Mouse (Mus musculus): ENCODE results near the gene Larp1. TPM values are rescaled to one million over a fixed set of nuclear protein-coding genes. Genes with fewer than 3 reads are reported as not detected.

Larp1 gene
- 16.9 and 19.5 TPM in 2 replicates for polyA plus RNA-seq (2014; fragmentation: Nextera tagmentation; extraction: Ambion mirVana)

DNA sequence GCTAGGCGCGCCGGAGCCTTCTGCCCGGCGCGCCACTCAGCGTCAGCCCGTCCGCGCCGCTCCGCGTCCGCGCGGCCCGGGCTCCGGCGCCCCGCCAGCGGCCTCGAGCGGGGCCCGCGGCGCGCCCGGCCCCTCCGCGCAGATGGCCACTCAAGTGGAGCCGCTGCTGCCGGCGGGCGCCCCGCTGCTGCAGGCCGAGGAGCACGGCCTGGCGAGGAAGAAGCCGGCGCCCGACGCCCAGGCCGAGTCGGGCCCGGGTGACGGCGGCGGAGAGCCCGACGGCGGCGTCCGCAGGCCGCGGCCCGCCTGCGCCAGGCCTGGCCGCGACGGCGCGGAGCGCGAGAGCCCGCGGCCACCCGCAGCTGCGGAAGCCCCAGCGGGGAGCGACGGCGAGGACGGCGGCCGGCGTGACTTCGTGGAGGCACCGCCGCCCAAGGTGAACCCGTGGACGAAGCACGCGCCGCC, at the start of gene Larp1:
TSS of gene Larp1 (plus strand) at position 14 of the 465 bp plus-strand sequence.
- ATAC-seq (replicated peaks; ENCODE audit: insufficient number of reproducible peaks, low FRiP score, low TSS enrichment): peak; percentile 55
- Histone ChIP-seq H3K9ac (ENCODE audit: low read depth, low read length) (peak within 1 kb of the TSS; percentile 98), H3K27ac (ENCODE audit: low read depth, low read length) (peak within 1 kb of the TSS; percentile 93), H3K4me3 (ENCODE audit: low read depth, low read length) (peak within 1 kb of the TSS; percentile 99), H3K36me3 (ENCODE audit: control insufficient read depth, insufficient read depth, low read length) (no peaks in the 10 kb centered on the region), H3K9me3 (replicated peaks; ENCODE audit: control insufficient read depth, low read length) (no peaks in the 10 kb centered on the region), H3K4me1 (ENCODE audit: control insufficient read depth, insufficient read depth, low read length) (peaks cover 23% of the 10 kb centered on the region), H3K27me3 (ENCODE audit: control insufficient read depth, insufficient read depth, low read length) (no peaks in the 10 kb centered on the region), H3K4me2 (peak within 1 kb of the TSS; percentile 94)
- WGBS (ENCODE audit: insufficient replicate concordance): 0% methylated on average over 50 of the region's 84 CpGs

DNA sequence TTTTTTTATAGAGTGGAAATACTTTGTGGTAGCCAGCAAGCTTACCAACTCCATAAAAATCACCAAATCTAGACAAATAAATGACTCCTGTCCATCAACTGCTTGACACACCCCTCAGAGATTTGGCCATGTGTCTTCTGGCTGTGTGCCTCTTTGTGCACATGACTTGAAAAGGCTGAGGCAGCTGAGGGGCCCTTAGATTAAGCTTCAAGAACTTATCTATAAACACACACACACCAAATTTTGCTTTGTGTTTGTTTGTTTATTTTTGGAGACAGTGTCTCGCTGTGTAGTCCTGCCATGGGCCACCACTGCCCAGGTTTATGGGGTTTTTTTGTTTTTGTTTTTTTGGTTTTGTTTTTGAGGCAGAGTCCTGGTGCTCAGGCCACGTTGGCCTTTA, 48.9 kb upstream of the Larp1 start:
- no peak for ATAC-seq (replicated peaks; ENCODE audit: insufficient number of reproducible peaks, low FRiP score, low TSS enrichment)
- Histone ChIP-seq H3K27ac (ENCODE audit: low read depth, low read length) (peak overlapping the region; percentile 73), H3K27me3 (ENCODE audit: control insufficient read depth, insufficient read depth, low read length) (no peaks in the 10 kb centered on the region), H3K4me3 (ENCODE audit: low read depth, low read length) (no peak overlapping the region), H3K4me1 (ENCODE audit: control insufficient read depth, insufficient read depth, low read length) (peaks cover 10% of the 10 kb centered on the region; the same call in 1 of the 2 replicates), H3K4me2 (no peak overlapping the region), H3K36me3 (ENCODE audit: control insufficient read depth, insufficient read depth, low read length) (no peaks in the 10 kb centered on the region), H3K9me3 (replicated peaks; ENCODE audit: control insufficient read depth, low read length) (no peaks in the 10 kb centered on the region), H3K9ac (ENCODE audit: low read depth, low read length) (no peak overlapping the region; the same call in 1 of the 2 replicates)
- 67% methylated on average over 2 of the region's 2 CpGs for WGBS (ENCODE audit: insufficient replicate concordance)

GRCm38 (mm10) chr11:57962382-57963285, 46.2 kb upstream of the Larp1 start:
- H3K4me1 ChIP-seq (ENCODE audit: control insufficient read depth, insufficient read depth, low read length): peaks cover 8% of the 10 kb centered on the region; the same call in 1 of the 2 replicates
- H3K36me3 ChIP-seq (ENCODE audit: control insufficient read depth, insufficient read depth, low read length): no peaks in the 10 kb centered on the region
- peak overlapping the region; percentile 66 for H3K4me3 ChIP-seq (ENCODE audit: low read depth, low read length)
- peak; percentile 86 for ATAC-seq (replicated peaks; ENCODE audit: insufficient number of reproducible peaks, low FRiP score, low TSS enrichment)
- H3K27me3 ChIP-seq (ENCODE audit: control insufficient read depth, insufficient read depth, low read length): no peaks in the 10 kb centered on the region
- peak overlapping the region; percentile 66 for H3K27ac ChIP-seq (ENCODE audit: low read depth, low read length)
- no peaks in the 10 kb centered on the region for H3K9me3 ChIP-seq (replicated peaks; ENCODE audit: control insufficient read depth, low read length)
- H3K4me2 ChIP-seq: peak overlapping the region; percentile 88
- under 1% methylated on average over 40 of the region's 40 CpGs for WGBS (ENCODE audit: insufficient replicate concordance)
- peak overlapping the region; percentile 80 for H3K9ac ChIP-seq (ENCODE audit: low read depth, low read length)

DNA sequence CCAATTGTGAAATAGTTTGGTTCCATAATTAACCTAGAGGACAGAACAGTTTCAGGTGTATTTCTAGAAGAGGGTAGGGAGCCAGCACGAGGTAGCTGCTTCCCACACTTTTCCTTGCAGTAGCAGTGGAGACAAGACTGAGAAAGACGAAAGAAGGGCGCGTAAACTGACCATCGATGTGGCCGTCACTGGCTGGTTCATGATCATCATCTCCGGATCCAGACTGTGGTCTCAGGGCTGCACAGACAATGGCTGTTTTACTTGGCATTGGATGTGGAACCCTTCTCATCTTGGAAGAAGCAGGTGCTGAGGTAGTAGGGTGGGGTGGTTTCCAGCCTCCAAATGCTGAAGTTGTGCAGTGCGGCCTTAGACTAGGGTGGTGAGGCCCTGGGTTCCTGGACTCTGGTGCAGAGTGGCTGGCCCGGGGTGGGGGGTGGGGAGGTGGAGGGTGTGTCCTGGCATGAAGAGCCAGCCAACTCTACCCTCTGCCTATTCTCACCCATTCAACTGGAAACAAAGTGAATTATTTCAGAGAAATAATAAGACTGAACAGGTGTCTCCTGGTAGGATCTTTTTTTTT, 45.5 kb upstream of the Larp1 start:
- Histone ChIP-seq H3K27ac (ENCODE audit: low read depth, low read length) (no peak overlapping the region), H3K4me2 (peak overlapping the region; percentile 88), H3K36me3 (ENCODE audit: control insufficient read depth, insufficient read depth, low read length) (no peaks in the 10 kb centered on the region), H3K9me3 (replicated peaks; ENCODE audit: control insufficient read depth, low read length) (no peaks in the 10 kb centered on the region), H3K4me3 (ENCODE audit: low read depth, low read length) (peak overlapping the region; percentile 66), H3K27me3 (ENCODE audit: control insufficient read depth, insufficient read depth, low read length) (no peaks in the 10 kb centered on the region), H3K9ac (ENCODE audit: low read depth, low read length) (peak overlapping the region; percentile 80), H3K4me1 (ENCODE audit: control insufficient read depth, insufficient read depth, low read length) (peaks cover 8% of the 10 kb centered on the region; the same call in 1 of the 2 replicates)
- WGBS (ENCODE audit: insufficient replicate concordance): 26% methylated on average over 9 of the region's 9 CpGs
- no peak for ATAC-seq (replicated peaks; ENCODE audit: insufficient number of reproducible peaks, low FRiP score, low TSS enrichment)

DNA sequence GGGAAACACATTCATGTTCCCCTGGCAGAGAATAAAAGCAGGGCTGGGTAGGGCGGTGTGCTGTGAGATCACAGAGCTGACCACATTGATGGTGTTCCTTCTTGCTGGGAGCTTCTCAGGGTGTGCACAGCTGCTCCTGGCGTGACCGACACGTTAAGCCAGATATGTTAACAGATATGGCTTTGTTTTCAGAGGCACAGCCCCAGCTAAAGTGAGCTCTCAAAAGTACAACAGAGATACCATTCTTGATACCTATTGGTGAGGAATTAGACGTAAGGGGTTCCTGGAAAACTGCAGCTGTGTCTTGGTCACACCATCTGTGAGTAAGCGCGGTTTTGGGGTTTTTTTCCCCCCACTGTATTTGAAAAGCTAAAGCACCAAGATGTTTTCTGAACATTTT, 42.2 kb upstream of the Larp1 start:
- H3K9ac ChIP-seq (ENCODE audit: low read depth, low read length): no peak overlapping the region
- H3K4me3 ChIP-seq (ENCODE audit: low read depth, low read length): no peak overlapping the region
- no peaks in the 10 kb centered on the region for H3K36me3 ChIP-seq (ENCODE audit: control insufficient read depth, insufficient read depth, low read length)
- H3K27me3 ChIP-seq (ENCODE audit: control insufficient read depth, insufficient read depth, low read length): no peaks in the 10 kb centered on the region
- no peak for ATAC-seq (replicated peaks; ENCODE audit: insufficient number of reproducible peaks, low FRiP score, low TSS enrichment)
- 69% methylated on average over 7 of the region's 7 CpGs for WGBS (ENCODE audit: insufficient replicate concordance)
- no peaks in the 10 kb centered on the region for H3K9me3 ChIP-seq (replicated peaks; ENCODE audit: control insufficient read depth, low read length)
- no peak overlapping the region for H3K4me2 ChIP-seq
- H3K4me1 ChIP-seq (ENCODE audit: control insufficient read depth, insufficient read depth, low read length): peaks cover 5% of the 10 kb centered on the region; the same call in 1 of the 2 replicates
- no peak overlapping the region for H3K27ac ChIP-seq (ENCODE audit: low read depth, low read length)

DNA sequence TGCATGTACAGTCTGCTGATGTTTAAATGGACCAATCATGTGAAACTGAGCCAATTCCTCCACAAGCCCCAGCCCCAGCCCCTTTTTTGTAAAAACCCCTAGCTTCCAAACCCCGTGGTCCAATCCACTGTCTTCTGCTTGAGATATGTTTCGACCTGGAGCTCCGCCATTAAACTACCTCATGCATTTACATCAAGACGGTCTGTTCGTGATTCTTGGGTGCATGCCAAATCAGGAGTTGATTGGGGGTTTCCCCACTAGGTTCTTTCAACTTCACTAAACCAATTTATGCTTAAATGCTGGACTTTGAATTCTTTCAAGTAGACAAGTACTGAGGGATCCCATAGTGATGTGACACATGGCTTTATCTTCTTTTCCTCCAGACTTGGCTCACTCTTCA, 40.6 kb upstream of the Larp1 start:
- Histone ChIP-seq H3K9me3 (replicated peaks; ENCODE audit: control insufficient read depth, low read length) (no peaks in the 10 kb centered on the region), H3K9ac (ENCODE audit: low read depth, low read length) (no peak overlapping the region), H3K4me2 (no peak overlapping the region), H3K27me3 (ENCODE audit: control insufficient read depth, insufficient read depth, low read length) (no peaks in the 10 kb centered on the region), H3K4me1 (ENCODE audit: control insufficient read depth, insufficient read depth, low read length) (peaks cover 2% of the 10 kb centered on the region; the same call in 1 of the 2 replicates), H3K27ac (ENCODE audit: low read depth, low read length) (no peak overlapping the region), H3K4me3 (ENCODE audit: low read depth, low read length) (no peak overlapping the region), H3K36me3 (ENCODE audit: control insufficient read depth, insufficient read depth, low read length) (no peaks in the 10 kb centered on the region)
- WGBS (ENCODE audit: insufficient replicate concordance): 81% methylated on average over 5 of the region's 5 CpGs
- no peak for ATAC-seq (replicated peaks; ENCODE audit: insufficient number of reproducible peaks, low FRiP score, low TSS enrichment)

DNA sequence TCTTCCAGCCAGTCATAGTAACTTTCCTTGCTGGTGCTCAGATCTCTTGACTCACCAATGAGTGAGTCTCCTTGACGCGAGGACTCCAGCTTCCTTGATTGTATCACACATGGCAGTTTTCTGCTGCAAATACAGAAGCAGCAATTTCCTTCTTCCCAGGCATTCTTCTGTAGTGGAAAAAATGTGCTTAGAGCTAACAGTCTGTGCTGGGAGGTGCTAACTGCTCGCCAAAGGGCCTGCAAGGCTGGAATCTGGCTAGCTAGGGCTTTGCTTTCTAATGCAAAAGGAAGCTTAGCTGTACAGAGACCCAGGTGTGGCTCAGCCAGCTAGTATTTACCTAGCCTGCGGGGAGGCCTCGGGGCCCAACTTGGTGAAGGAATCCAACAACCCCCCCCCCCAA, 38.3 kb upstream of the Larp1 start:
- H3K36me3 ChIP-seq (ENCODE audit: control insufficient read depth, insufficient read depth, low read length): no peaks in the 10 kb centered on the region
- no peak overlapping the region for H3K4me2 ChIP-seq
- WGBS (ENCODE audit: insufficient replicate concordance): 26% methylated on average over 5 of the region's 5 CpGs
- H3K9me3 ChIP-seq (replicated peaks; ENCODE audit: control insufficient read depth, low read length): no peaks in the 10 kb centered on the region
- no peaks in the 10 kb centered on the region for H3K27me3 ChIP-seq (ENCODE audit: control insufficient read depth, insufficient read depth, low read length)
- ATAC-seq (replicated peaks; ENCODE audit: insufficient number of reproducible peaks, low FRiP score, low TSS enrichment): no peak
- H3K4me3 ChIP-seq (ENCODE audit: low read depth, low read length): no peak overlapping the region
- H3K4me1 ChIP-seq (ENCODE audit: control insufficient read depth, insufficient read depth, low read length): no peaks in the 10 kb centered on the region
- H3K27ac ChIP-seq (ENCODE audit: low read depth, low read length): 0 out of 2 replicates have a peak overlapping the region, but pooled peaks have one; percentile 38
- no peak overlapping the region for H3K9ac ChIP-seq (ENCODE audit: low read depth, low read length)

DNA sequence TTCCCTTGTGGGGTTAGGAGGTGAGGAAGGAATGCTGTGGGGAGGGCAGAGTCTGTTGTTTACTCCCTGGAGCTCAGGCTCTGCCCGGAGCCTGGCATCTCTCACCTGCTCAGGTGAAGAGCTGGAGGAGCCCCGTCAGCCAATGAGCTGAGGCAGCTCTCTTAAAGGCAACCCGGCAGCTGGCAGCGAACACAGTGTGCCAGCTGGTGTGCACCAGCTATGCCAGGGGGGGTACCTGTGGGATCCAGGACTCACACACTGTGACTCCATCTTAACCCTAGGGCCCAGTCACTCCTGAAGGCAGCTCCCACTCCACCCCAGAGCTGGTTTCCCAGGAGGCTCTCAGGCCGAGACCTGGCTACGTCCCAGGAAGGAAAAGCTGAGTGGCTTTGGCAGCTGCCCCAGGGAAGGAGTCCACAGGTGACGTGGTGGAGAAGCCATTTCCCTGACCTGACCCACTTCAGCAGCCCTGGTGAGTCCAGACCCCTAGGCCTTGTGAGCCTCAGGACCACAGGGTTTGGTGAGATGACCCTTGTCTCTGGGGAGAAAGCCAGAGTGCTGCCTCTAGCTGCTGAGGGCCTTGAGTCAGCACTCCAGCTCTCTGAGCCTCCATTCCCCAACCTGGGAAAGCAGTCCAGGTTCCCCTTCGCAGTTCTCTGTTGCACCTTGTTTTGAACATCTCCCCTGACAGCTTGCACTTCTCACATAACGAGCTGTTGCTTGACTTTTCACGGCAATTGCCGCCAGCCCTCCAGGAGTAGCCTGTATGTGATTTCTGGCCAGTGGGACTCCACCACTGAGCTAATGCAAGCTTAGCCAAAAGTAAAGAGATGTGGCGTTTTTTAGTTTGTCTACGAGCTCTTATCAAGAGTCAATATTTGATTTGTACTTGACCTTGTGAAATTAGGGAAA, 35.6 kb upstream of the Larp1 start:
- no peak for ATAC-seq (replicated peaks; ENCODE audit: insufficient number of reproducible peaks, low FRiP score, low TSS enrichment)
- Histone ChIP-seq H3K4me1 (ENCODE audit: control insufficient read depth, insufficient read depth, low read length) (no peaks in the 10 kb centered on the region), H3K9ac (ENCODE audit: low read depth, low read length) (no peak overlapping the region), H3K4me3 (ENCODE audit: low read depth, low read length) (no peak overlapping the region), H3K27me3 (ENCODE audit: control insufficient read depth, insufficient read depth, low read length) (no peaks in the 10 kb centered on the region), H3K9me3 (replicated peaks; ENCODE audit: control insufficient read depth, low read length) (no peaks in the 10 kb centered on the region), H3K4me2 (no peak overlapping the region), H3K36me3 (ENCODE audit: control insufficient read depth, insufficient read depth, low read length) (no peaks in the 10 kb centered on the region), H3K27ac (ENCODE audit: low read depth, low read length) (no peak overlapping the region)
- 71% methylated on average over 13 of the region's 13 CpGs for WGBS (ENCODE audit: insufficient replicate concordance)
